Mouse (Mus musculus) brain, embryonic 14.5 days (tissue): ENCODE results near the gene Ccdc69.

Source experiments
- CTCF ChIP-seq: fragments of 200-500 bp; IDR thresholded peaks from 2 replicates; pipeline ENCODE4 v1.5.1; 2012; ENCODE audit warnings: inconsistent platforms, mild to moderate bottlenecking, moderate library complexity, borderline replicate concordance; ENCODE audit not compliant: insufficient read depth, insufficient read length; ENCODE audit errors: extremely low read depth
- POLR2A ChIP-seq: fragments of 200-500 bp; IDR thresholded peaks from 2 replicates; pipeline ENCODE4 v1.6.1; 2012; ENCODE audit warnings: mild to moderate bottlenecking, inconsistent platforms, borderline replicate concordance; ENCODE audit not compliant: poor library complexity, insufficient read depth, insufficient read length, severe bottlenecking; ENCODE audit errors: extremely low read depth

- TF ChIP-seq POLR2A, result no peak
- TF ChIP-seq CTCF, result no peak
Observed at GRCm38 (mm10) chr11:55008230-55008629, 69.7 kb downstream of the Ccdc69 start.
